Mouse (Mus musculus) embryonic facial prominence, embryonic 15.5 days (tissue): ENCODE measurements around the gene Dmbx1. TPM values are rescaled to one million over a fixed set of nuclear protein-coding genes. Genes with fewer than 3 reads are reported as not detected.

Source experiments
- ATAC-seq: fragments of 200-750 bp; cut with Nextera tagmentation; 2 replicates; pipeline ENCODE4 v1.8.0; 2017; ENCODE audit warnings: low read depth, moderate TSS enrichment; ENCODE audit not compliant: insufficient number of reproducible peaks, low FRiP score, low TSS enrichment
- H3K27ac ChIP-seq: fragments of 300-500 bp; sonication (generic); replicated peaks from 2 replicates; pipeline ENCODE4 v1.5.1; 2015; ENCODE audit warnings: mild to moderate bottlenecking, inconsistent platforms
- H3K27me3 ChIP-seq: fragments of 300-500 bp; sonication (generic); 2 replicates; pipeline ENCODE4 v1.6.1; 2015; ENCODE audit warnings: inconsistent platforms
- H3K36me3 ChIP-seq: fragments of 300-500 bp; sonication (generic); 2 replicates; pipeline ENCODE4 v1.6.1; 2015; ENCODE audit warnings: mild to moderate bottlenecking, inconsistent platforms
- H3K4me1 ChIP-seq: fragments of 300-500 bp; sonication (generic); 2 replicates; pipeline ENCODE4 v1.6.1; 2015; ENCODE audit warnings: inconsistent platforms
- H3K4me2 ChIP-seq: fragments of 300-500 bp; sonication (generic); replicated peaks from 2 replicates; pipeline ENCODE4 v1.6.1; 2015; ENCODE audit warnings: mild to moderate bottlenecking, inconsistent platforms
- H3K4me3 ChIP-seq: fragments of 300-500 bp; sonication (generic); replicated peaks from 2 replicates; pipeline ENCODE4 v1.5.1; 2015; ENCODE audit warnings: mild to moderate bottlenecking, inconsistent platforms
- H3K9ac ChIP-seq: fragments of 300-500 bp; sonication (generic); 2 replicates; pipeline ENCODE4 v1.6.1; 2015; ENCODE audit warnings: inconsistent platforms
- H3K9me3 ChIP-seq: fragments of 300-500 bp; sonication (generic); replicated peaks from 2 replicates; pipeline ENCODE4 v1.6.1; 2016; ENCODE audit warnings: inconsistent platforms
- WGBS: fragments of 180-500 bp; shearing (Covaris S2); methylation state at CpG from one replicate; pipeline ENCODE4 v1.1.7; 2015; 5-methylcytosine and 5-hydroxymethylcytosine counted together
- polyA plus RNA-seq: library from polyadenylated mRNA; unstranded; fragments of >200 nt; fragmentation: Nextera tagmentation; extraction: Ambion mirVana; gene quantifications from 2 replicates; pipeline ENCODE4 v1.2.1, GENCODE M21; 2015

Gene Dmbx1
- polyA plus RNA-seq, 1 experiment from 2014 or later = 3.3 TPM

GRCm38 (mm10) chr4:115963751-115964150 lies 24.0 kb upstream of the Dmbx1 start:
- WGBS = 15% methylated on average over 6 of the region's 6 CpGs
- Histone ChIP-seq H3K4me3 (no peak overlapping the region), H3K4me1 (peaks cover 12% of the 10 kb centered on the region), H3K9ac (no peak overlapping the region), H3K27me3 (peaks cover 88% of the 10 kb centered on the region), H3K9me3 (no peaks in the 10 kb centered on the region), H3K4me2 (no peak overlapping the region), H3K36me3 (no peaks in the 10 kb centered on the region), H3K27ac (no peak overlapping the region)
- no peak for ATAC-seq

DNA sequence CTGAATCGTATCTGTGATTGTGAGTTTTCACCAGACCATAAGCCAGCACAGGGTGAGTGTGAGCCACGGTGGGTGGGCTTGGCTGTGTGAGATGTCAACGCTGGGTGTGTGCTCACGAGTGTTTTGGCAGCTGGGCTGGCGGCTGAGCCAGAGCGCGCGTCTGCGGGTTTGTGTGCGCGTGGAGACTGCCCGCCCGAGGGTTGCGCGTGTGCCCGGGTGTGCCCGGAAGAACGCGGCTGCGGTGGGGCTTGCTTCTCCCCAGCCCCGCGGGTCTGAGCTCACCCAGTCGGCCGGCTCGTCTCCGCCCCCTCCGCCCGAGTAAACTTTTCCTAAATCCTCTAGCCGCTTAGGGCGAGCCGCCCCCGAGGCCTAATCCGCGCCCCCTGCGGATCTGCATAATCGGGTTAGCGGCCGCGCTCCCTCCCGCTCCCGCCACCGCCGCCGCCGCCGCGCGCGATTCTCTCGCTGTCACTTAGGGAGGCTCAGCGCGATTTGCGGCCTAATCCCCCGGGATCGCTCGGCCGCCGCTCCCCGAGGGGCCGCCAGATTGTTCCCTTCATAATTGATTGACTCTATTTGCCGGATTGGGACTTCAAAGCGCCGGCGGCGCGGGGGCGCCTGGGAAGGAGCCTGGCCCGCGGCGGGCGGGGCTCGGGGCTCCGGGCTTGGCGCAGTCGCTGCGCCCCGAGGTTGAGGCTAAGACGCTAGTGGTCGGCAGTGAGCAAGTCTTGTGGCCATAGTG lies 23.1 kb upstream of the Dmbx1 start:
- Histone ChIP-seq H3K9ac (peak overlapping the region; percentile 9), H3K4me1 (peaks cover 12% of the 10 kb centered on the region), H3K9me3 (no peaks in the 10 kb centered on the region), H3K4me2 (peak overlapping the region; percentile 93), H3K36me3 (no peaks in the 10 kb centered on the region), H3K27me3 (peaks cover 85% of the 10 kb centered on the region), H3K27ac (no peak overlapping the region), H3K4me3 (peak overlapping the region; percentile 56)
- WGBS = under 1% methylated on average over 72 of the region's 79 CpGs
- ATAC-seq = peak; percentile 59

GRCm38 (mm10) chr4:115961991-115962390 lies 22.3 kb upstream of the Dmbx1 start:
- Histone ChIP-seq H3K27ac (no peak overlapping the region), H3K36me3 (no peaks in the 10 kb centered on the region), H3K9me3 (no peaks in the 10 kb centered on the region), H3K27me3 (peaks cover 85% of the 10 kb centered on the region), H3K4me1 (peaks cover 12% of the 10 kb centered on the region), H3K9ac (no peak overlapping the region), H3K4me3 (peak overlapping the region; percentile 56; the same call in 1 of the 2 replicates), H3K4me2 (peak overlapping the region; percentile 93; the same call in 1 of the 2 replicates)
- 14% methylated on average over 7 of the region's 7 CpGs for WGBS
- ATAC-seq = no peak

GRCm38 (mm10) chr4:115959546-115959945 lies 19.8 kb upstream of the Dmbx1 start:
- Histone ChIP-seq H3K4me3 (no peak overlapping the region), H3K4me1 (peaks cover 18% of the 10 kb centered on the region), H3K27ac (no peak overlapping the region), H3K9me3 (no peaks in the 10 kb centered on the region), H3K27me3 (peaks cover 89% of the 10 kb centered on the region), H3K36me3 (no peaks in the 10 kb centered on the region), H3K4me2 (no peak overlapping the region), H3K9ac (no peak overlapping the region)
- ATAC-seq = no peak

DNA sequence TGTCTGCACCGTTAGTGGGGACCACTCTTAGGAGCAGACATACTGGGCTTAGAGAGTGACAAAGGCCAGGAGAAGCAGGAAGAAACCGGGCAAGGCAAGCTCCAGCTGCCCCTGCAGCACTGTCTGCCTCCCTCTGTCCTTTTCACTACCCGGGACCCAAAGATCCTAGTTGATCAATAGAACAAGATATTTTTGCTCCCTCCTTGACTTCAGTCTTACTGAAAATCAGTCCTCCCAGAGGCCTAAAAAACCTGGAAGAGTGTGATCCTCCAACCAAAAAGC lies 15.7 kb upstream of the Dmbx1 start:
- H3K36me3 ChIP-seq = no peaks in the 10 kb centered on the region
- no peak overlapping the region for H3K9ac ChIP-seq
- WGBS = 11% methylated on average over 3 of the region's 3 CpGs
- no peak overlapping the region for H3K4me3 ChIP-seq
- H3K9me3 ChIP-seq = no peaks in the 10 kb centered on the region
- peaks cover 6% of the 10 kb centered on the region; the same call in 1 of the 2 replicates for H3K4me1 ChIP-seq
- ATAC-seq = no peak
- H3K27me3 ChIP-seq = peaks cover 89% of the 10 kb centered on the region
- no peak overlapping the region for H3K27ac ChIP-seq
- no peak overlapping the region for H3K4me2 ChIP-seq

GRCm38 (mm10) chr4:115954656-115955493 lies 15.1 kb upstream of the Dmbx1 start:
- Histone ChIP-seq H3K9ac (no peak overlapping the region), H3K9me3 (no peaks in the 10 kb centered on the region), H3K27me3 (peaks cover 89% of the 10 kb centered on the region), H3K36me3 (no peaks in the 10 kb centered on the region), H3K4me3 (no peak overlapping the region), H3K27ac (no peak overlapping the region), H3K4me1 (peaks cover 6% of the 10 kb centered on the region; the same call in 1 of the 2 replicates), H3K4me2 (no peak overlapping the region)
- WGBS = 4% methylated on average over 19 of the region's 19 CpGs
- no peak for ATAC-seq

DNA sequence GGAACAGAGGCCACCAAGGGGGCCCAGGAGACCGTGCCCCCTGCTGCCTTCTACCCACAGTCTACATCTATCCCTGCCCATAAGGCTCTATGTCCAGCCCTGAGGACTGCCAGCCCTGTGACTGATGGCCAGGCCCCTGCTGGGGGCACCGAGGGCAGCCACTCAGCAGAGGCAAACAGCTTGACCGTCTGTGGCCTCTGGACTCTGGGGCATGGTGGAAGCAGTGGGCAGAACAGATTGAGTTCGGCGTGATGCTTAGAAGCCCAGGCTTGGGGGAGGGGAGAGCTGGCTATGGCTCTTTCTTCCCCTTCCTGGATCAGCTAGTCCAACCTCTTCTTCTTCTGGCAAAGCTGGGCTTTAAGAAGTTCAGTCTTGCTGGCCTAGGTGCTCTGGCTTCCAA lies 13.8 kb upstream of the Dmbx1 start:
- H3K27me3 ChIP-seq = peaks cover 94% of the 10 kb centered on the region
- no peak for ATAC-seq
- peaks cover 6% of the 10 kb centered on the region; the same call in 1 of the 2 replicates for H3K4me1 ChIP-seq
- no peaks in the 10 kb centered on the region for H3K36me3 ChIP-seq
- H3K9ac ChIP-seq = no peak overlapping the region
- WGBS = 44% methylated on average over 5 of the region's 5 CpGs
- H3K9me3 ChIP-seq = no peaks in the 10 kb centered on the region
- H3K4me2 ChIP-seq = no peak overlapping the region
- no peak overlapping the region for H3K27ac ChIP-seq
- H3K4me3 ChIP-seq = no peak overlapping the region

GRCm38 (mm10) chr4:115952758-115953157 lies 13.0 kb upstream of the Dmbx1 start:
- no peak for ATAC-seq
- H3K36me3 ChIP-seq = no peaks in the 10 kb centered on the region
- WGBS = 11% methylated on average over 6 of the region's 6 CpGs

GRCm38 (mm10) chr4:115943669-115944314 lies 4.1 kb upstream of the Dmbx1 start:
- peak overlapping the region; percentile 27 for H3K4me3 ChIP-seq
- WGBS = 1% methylated on average over 40 of the region's 41 CpGs

More at GRCm38 (mm10) chr4:115952758-115953157, 13.0 kb upstream of the Dmbx1 start:
- Histone ChIP-seq H3K9me3 (no peaks in the 10 kb centered on the region), H3K4me2 (no peak overlapping the region), H3K9ac (no peak overlapping the region), H3K27me3 (peaks cover 91% of the 10 kb centered on the region), H3K4me1 (peaks cover 6% of the 10 kb centered on the region; the same call in 1 of the 2 replicates), H3K4me3 (no peak overlapping the region), H3K27ac (no peak overlapping the region)

GRCm38 (mm10) chr4:115941242-115941820 lies 1.6 kb upstream of the Dmbx1 start:
- Histone ChIP-seq H3K9ac (no peak overlapping the region), H3K9me3 (no peaks in the 10 kb centered on the region), H3K36me3 (no peaks in the 10 kb centered on the region), H3K4me2 (no peak overlapping the region), H3K27ac (no peak overlapping the region), H3K4me1 (peaks cover 30% of the 10 kb centered on the region), H3K4me3 (no peak overlapping the region), H3K27me3 (peaks cover 98% of the 10 kb centered on the region)
- 10% methylated on average over 9 of the region's 9 CpGs for WGBS
- ATAC-seq = no peak

More at GRCm38 (mm10) chr4:115943669-115944314, 4.1 kb upstream of the Dmbx1 start:
- Histone ChIP-seq H3K4me1 (peaks cover 18% of the 10 kb centered on the region), H3K36me3 (no peaks in the 10 kb centered on the region), H3K4me2 (peak overlapping the region; percentile 32), H3K27ac (no peak overlapping the region), H3K27me3 (peaks cover 91% of the 10 kb centered on the region), H3K9me3 (no peaks in the 10 kb centered on the region), H3K9ac (no peak overlapping the region)
- no peak for ATAC-seq

GRCm38 (mm10) chr4:115940681-115941080 lies 955 bp upstream of the Dmbx1 start:
- peaks cover 98% of the 10 kb centered on the region for H3K27me3 ChIP-seq
- H3K4me1 ChIP-seq = peaks cover 36% of the 10 kb centered on the region
- no peaks in the 10 kb centered on the region for H3K36me3 ChIP-seq
- no peaks in the 10 kb centered on the region for H3K9me3 ChIP-seq
- WGBS = 14% methylated on average over 3 of the region's 3 CpGs
- no peak overlapping the region for H3K4me2 ChIP-seq
- no peak for ATAC-seq
- H3K4me3 ChIP-seq = no peak overlapping the region
- no peak overlapping the region for H3K9ac ChIP-seq
- H3K27ac ChIP-seq = no peak overlapping the region
